Mouse (Mus musculus) C2C12 (cell line): ENCODE results near the gene Zfp36.

Experiments used
- CTCF ChIP-seq: IDR thresholded peaks from one replicate; pipeline ENCODE4 v1.5.1; 2011; ENCODE audit not compliant: control insufficient read depth, insufficient read depth, insufficient read length
- FOSL1 ChIP-seq: IDR thresholded peaks from one replicate; pipeline ENCODE4 v1.8.0; 2011; ENCODE audit warnings: mild to moderate bottlenecking, low read length; ENCODE audit not compliant: poor library complexity, insufficient read depth, severe bottlenecking
- MAX ChIP-seq: IDR thresholded peaks from one replicate; pipeline ENCODE4 v1.6.1; 2011; ENCODE audit warnings: mild to moderate bottlenecking, control low read depth

GRCm38 (mm10) chr7:28367663-28368275, 12.3 kb downstream of the Zfp36 start:
- no peak for TF ChIP-seq CTCF
- no peak for TF ChIP-seq MAX
- no peak for TF ChIP-seq FOSL1
